Mouse (Mus musculus): ENCODE data around the gene Serpina1c.
"Not testable (repeated sequence)": the region's sequence is repeated elsewhere in the genome, so short reads cannot be mapped to it uniquely, and the experiment has no call there.

Serpina1c gene

DNA sequence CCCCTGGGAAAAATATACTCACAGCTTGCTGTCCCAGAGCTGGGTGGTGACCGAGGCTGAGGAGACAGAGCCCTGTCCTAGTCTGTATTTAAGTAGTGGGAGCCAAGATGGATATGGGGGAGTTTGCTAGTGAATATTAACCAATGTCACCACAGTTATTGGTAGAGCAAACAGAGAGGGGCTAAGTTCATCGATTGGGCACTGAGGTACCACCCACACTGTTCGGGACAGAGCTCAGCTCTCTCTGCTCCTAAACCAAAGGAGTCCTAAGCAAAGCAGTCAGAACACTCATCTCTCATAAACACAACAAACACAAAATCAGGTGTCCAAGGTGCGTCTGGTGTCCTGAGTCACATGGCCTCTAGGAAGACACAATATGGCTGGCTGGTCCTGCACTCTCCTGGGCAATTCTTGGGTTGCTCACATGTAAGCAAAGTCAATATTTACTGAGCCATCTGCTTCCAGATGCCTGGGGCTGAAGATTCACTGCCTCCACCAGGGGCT is at the start of gene Serpina1c:
Gene Serpina1c (minus strand): TSS at position 51 of the 504 bp plus-strand sequence.
- not testable (repeated sequence) for DNase-seq (ENCODE audit: low spot score in 2 of 2)

- DNase-seq (ENCODE audit: low spot score in 2 of 2), result not testable (repeated sequence)
Measured at GRCm38 (mm10) chr12:103952972-103953371, 48.3 kb upstream of the Serpina1c start.

GRCm38 (mm10) chr12:103946243-103946642 is 41.6 kb upstream of the Serpina1c start:
- no peak for DNase-seq (ENCODE audit: low spot score in 2 of 2)

- not testable (repeated sequence) for DNase-seq (ENCODE audit: low spot score in 2 of 2)
Measured at GRCm38 (mm10) chr12:103909181-103909580, 4.5 kb upstream of the Serpina1c start.

DNA sequence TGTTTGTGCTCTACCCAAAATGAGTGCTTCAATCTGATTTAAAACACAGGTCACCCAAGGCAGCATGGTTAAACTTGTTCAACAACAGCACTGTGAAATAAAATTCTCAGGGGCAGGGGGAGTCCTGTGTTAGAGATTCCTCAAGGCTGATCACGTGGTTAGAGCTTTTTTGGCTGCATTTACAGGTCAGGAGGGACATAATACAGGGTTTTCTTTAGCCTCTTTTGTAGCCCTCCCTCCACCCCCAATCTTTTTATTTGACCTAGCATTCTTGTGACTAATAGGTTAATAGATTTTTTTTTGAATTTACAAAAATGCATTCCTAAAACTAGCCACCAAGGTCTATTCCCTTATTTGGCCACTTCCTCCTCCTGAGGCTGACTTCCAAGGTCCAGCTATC is 3.1 kb upstream of the Serpina1c start:
- DNase-seq (ENCODE audit: low spot score in 2 of 2), result not testable (repeated sequence)

- not testable (repeated sequence) for DNase-seq (ENCODE audit: low spot score in 2 of 2)
Measured at GRCm38 (mm10) chr12:103901929-103902328, 2.8 kb downstream of the Serpina1c start.

DNA sequence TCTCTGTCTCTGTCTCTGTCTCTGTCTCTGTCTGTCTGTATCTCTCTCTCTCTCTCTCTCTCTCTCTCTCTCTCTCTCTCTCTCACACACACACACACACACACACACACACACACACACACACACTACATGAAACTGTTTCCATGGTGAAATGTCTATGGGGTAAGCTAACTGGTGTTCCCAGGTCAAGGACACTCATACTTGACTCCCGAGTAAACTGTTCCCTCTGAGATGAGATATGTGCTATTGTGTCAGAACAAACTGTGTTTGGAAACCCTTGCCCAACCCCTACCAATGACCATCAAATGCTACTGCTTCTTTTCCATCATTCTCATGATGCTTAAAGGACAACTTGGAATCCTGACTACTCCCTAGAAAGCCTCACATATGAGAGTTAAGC is 37.8 kb downstream of the Serpina1c start:
- not testable (repeated sequence) for DNase-seq (ENCODE audit: low spot score in 2 of 2)

DNA sequence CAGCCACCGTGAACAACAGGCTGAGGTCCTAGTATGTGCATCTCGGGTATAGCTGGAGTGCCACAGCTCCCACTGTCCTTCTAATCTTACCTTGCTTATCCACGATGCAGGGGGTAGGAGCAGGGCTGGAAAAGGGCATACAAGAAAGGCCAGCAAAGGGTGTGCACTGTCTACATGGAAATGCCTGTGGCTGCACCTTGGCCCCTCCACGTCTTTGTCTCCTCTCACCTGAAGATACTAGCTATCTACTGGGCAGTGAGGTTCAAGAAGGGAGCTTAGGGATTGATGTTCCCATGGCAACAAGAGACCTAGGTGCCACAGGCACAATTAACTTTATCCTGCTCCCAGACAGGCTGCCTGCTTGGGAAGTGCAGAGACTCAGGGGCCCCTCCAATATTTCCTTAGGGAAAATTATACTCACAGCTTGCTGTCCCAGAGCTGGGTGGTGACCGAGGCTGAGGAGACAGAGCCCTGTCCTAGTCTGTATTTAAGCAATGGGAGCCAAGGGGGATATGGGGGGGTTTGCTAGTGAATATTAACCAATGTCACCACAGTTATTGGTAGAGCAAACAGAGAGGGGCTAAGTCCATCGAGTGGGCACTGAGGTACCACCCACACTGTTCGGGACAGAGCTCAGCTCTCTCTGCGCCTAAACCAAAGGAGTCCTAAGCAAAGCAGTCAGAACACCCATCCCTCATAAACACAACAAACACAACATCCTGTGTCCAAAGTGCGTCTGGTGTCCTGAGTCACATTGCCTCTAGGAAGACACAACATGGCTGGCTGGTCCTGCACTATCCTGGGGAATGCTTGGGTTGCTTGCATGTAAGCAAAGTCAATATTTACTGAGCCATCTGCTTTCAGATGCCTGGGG is 41.3 kb downstream of the Serpina1c start, which contains the start of gene Serpina1a:
Gene Serpina1a (minus strand): TSS at position 462 of the 874 bp plus-strand sequence.
- DNase-seq (ENCODE audit: low spot score in 2 of 2), result not testable (repeated sequence)

GRCm38 (mm10) chr12:103860976-103861375 is 43.7 kb downstream of the Serpina1c start:
- DNase-seq (ENCODE audit: low spot score in 2 of 2), result no peak

DNA sequence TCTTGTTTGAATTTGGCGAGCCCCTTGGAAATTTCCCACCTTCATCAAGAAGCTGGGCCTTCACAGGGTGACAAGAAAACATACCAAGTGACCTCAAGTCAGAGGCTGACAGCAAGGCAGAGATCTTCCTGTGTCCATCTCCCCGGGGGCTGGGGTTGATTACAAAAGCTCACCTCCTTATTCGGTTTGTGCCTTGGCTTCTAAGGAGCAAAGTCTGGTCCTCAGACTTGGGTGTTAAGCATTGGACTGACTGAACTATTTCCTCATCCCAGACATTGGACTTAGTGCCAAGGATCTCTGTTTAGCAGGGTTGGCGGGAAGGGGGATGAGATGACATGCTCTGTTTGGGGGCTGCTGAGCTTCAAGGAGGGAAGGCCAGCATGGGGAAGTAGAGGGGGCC is 44.1 kb downstream of the Serpina1c start:
- DNase-seq (ENCODE audit: low spot score in 2 of 2), result not testable (repeated sequence)

DNA sequence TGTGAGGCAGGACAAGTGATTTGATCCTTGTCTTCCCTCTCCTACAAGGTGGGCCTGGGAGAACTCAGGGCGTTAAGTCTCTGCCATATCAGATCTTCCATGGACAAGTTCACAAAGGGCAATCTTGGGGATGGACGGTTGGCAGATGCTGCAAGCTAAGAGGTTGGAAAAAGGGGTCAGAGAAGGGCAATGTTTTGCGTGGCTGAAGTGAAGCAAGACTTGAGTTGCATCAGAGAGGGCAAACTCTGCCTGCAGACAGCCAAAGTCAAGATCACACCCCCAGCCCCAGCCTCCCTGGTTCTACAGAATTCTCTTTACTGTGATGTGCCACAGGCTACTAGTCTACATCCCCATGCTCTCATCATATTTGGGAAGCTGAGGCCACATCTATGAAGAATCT is 45.1 kb downstream of the Serpina1c start:
- not testable (repeated sequence) for DNase-seq (ENCODE audit: low spot score in 2 of 2)

- not testable (repeated sequence) for DNase-seq (ENCODE audit: low spot score in 2 of 2)
Measured at GRCm38 (mm10) chr12:103853032-103853431, 51.7 kb downstream of the Serpina1c start.
